Mouse (Mus musculus): ENCODE results near the gene Ppm1f. TPM values are rescaled to one million over a fixed set of nuclear protein-coding genes. Genes with fewer than 3 reads are reported as not detected.
"Not testable (repeated sequence)": the region's sequence is repeated elsewhere in the genome, so short reads cannot be mapped to it uniquely, and the experiment has no call there.

The Ppm1f gene
- polyA plus RNA-seq, 1 experiment from 2014 or later, result 37.5 TPM

GRCm38 (mm10) chr16:16918441-16919117, 22.3 kb downstream of the Ppm1f start:
- no peaks in the 10 kb centered on the region for H3K4me1 ChIP-seq
- H3K4me3 ChIP-seq, result no peak overlapping the region
- no peak overlapping the region for H3K27ac ChIP-seq
- no peaks in the 10 kb centered on the region for H3K9me3 ChIP-seq
- no peak overlapping the region for H3K4me2 ChIP-seq (replicated peaks)
- H3K36me3 ChIP-seq, result peaks cover 98% of the 10 kb centered on the region
- ATAC-seq (ENCODE audit: low FRiP score, low read depth), result no peak
- WGBS, result 91% methylated on average over 7 of the region's 7 CpGs
- no peak overlapping the region for H3K9ac ChIP-seq
- H3K27me3 ChIP-seq, result no peaks in the 10 kb centered on the region

- no peak overlapping the region for H3K27ac ChIP-seq
- no peaks in the 10 kb centered on the region for H3K4me1 ChIP-seq
- no peak overlapping the region for H3K4me2 ChIP-seq (replicated peaks)
- no peaks in the 10 kb centered on the region for H3K27me3 ChIP-seq
- no peak for ATAC-seq (ENCODE audit: low FRiP score, low read depth)
- WGBS, result 76% methylated on average over 3 of the region's 3 CpGs
- H3K9ac ChIP-seq, result no peak overlapping the region
- H3K36me3 ChIP-seq, result peaks cover 93% of the 10 kb centered on the region
- no peak overlapping the region for H3K4me3 ChIP-seq
- no peaks in the 10 kb centered on the region for H3K9me3 ChIP-seq
Observed at GRCm38 (mm10) chr16:16921021-16921435, 24.8 kb downstream of the Ppm1f start.

- WGBS, result 94% methylated on average over 3 of the region's 3 CpGs
- H3K9ac ChIP-seq, result no peak overlapping the region
- 0 out of 2 replicates have a peak, but pooled peaks cover 5% of the 10 kb centered on the region for H3K4me1 ChIP-seq
- no peak overlapping the region for H3K27ac ChIP-seq
- no peaks in the 10 kb centered on the region for H3K27me3 ChIP-seq
- peaks cover 79% of the 10 kb centered on the region for H3K36me3 ChIP-seq
- H3K4me2 ChIP-seq (replicated peaks), result no peak overlapping the region
- H3K4me3 ChIP-seq, result no peak overlapping the region
- H3K9me3 ChIP-seq, result no peaks in the 10 kb centered on the region
- no peak for ATAC-seq (ENCODE audit: low FRiP score, low read depth)
Observed at GRCm38 (mm10) chr16:16924481-16924880, 28.2 kb downstream of the Ppm1f start.

- Histone ChIP-seq H3K9ac (no peak overlapping the region), H3K4me1 (0 out of 2 replicates have a peak, but pooled peaks cover 5% of the 10 kb centered on the region), H3K4me3 (no peak overlapping the region), H3K27me3 (no peaks in the 10 kb centered on the region), H3K4me2 (replicated peaks) (no peak overlapping the region), H3K36me3 (peaks cover 58% of the 10 kb centered on the region), H3K9me3 (no peaks in the 10 kb centered on the region), H3K27ac (no peak overlapping the region)
- 72% methylated on average over 5 of the region's 5 CpGs for WGBS
- ATAC-seq (ENCODE audit: low FRiP score, low read depth), result no peak
Observed at GRCm38 (mm10) chr16:16926536-16926935, 30.3 kb downstream of the Ppm1f start.

GRCm38 (mm10) chr16:16928908-16929307, 32.6 kb downstream of the Ppm1f start:
- H3K27me3 ChIP-seq; H3K27ac ChIP-seq; H3K4me1 ChIP-seq; H3K4me3 ChIP-seq; H3K9ac ChIP-seq; H3K9me3 ChIP-seq; H3K4me2 ChIP-seq (replicated peaks): not testable (repeated sequence)
- 66% methylated on average over 3 of the region's 3 CpGs for WGBS
- peaks cover 35% of the 10 kb centered on the region for H3K36me3 ChIP-seq
- ATAC-seq (ENCODE audit: low FRiP score, low read depth), result peak; percentile 34; the same call in 1 of the 2 replicates

- Histone ChIP-seq H3K4me2 (replicated peaks) (no peak overlapping the region), H3K27me3 (no peaks in the 10 kb centered on the region), H3K4me1 (0 out of 2 replicates have a peak, but pooled peaks cover 5% of the 10 kb centered on the region), H3K4me3 (no peak overlapping the region), H3K27ac (no peak overlapping the region), H3K9ac (no peak overlapping the region), H3K36me3 (peaks cover 24% of the 10 kb centered on the region), H3K9me3 (0 out of 2 replicates have a peak, but pooled peaks cover 5% of the 10 kb centered on the region)
- WGBS, result 88% methylated on average over 3 of the region's 3 CpGs
- no peak for ATAC-seq (ENCODE audit: low FRiP score, low read depth)
Observed at GRCm38 (mm10) chr16:16930326-16930725, 34.1 kb downstream of the Ppm1f start.

- ATAC-seq (ENCODE audit: low FRiP score, low read depth), result no peak
- H3K36me3 ChIP-seq, result peaks cover 21% of the 10 kb centered on the region
- no peak overlapping the region for H3K4me3 ChIP-seq
- H3K4me2 ChIP-seq (replicated peaks), result no peak overlapping the region
- no peak overlapping the region for H3K9ac ChIP-seq
- no peak overlapping the region for H3K27ac ChIP-seq
- no peaks in the 10 kb centered on the region for H3K27me3 ChIP-seq
- 0 out of 2 replicates have a peak, but pooled peaks cover 5% of the 10 kb centered on the region for H3K4me1 ChIP-seq
- H3K9me3 ChIP-seq, result 0 out of 2 replicates have a peak, but pooled peaks cover 5% of the 10 kb centered on the region
- WGBS, result 75% methylated on average over 5 of the region's 5 CpGs
Observed at GRCm38 (mm10) chr16:16930810-16931296, 34.6 kb downstream of the Ppm1f start.

- peaks cover 3% of the 10 kb centered on the region; the same call in 1 of the 2 replicates for H3K9me3 ChIP-seq
- no peak overlapping the region for H3K4me2 ChIP-seq (replicated peaks)
- H3K27me3 ChIP-seq, result no peaks in the 10 kb centered on the region
- H3K4me1 ChIP-seq, result no peaks in the 10 kb centered on the region
- no peak overlapping the region for H3K4me3 ChIP-seq
- H3K36me3 ChIP-seq, result no peaks in the 10 kb centered on the region
- H3K9ac ChIP-seq, result no peak overlapping the region
- no peak overlapping the region for H3K27ac ChIP-seq
- WGBS, result 94% methylated on average over 9 of the region's 9 CpGs
- no peak for ATAC-seq (ENCODE audit: low FRiP score, low read depth)
Observed at GRCm38 (mm10) chr16:16939543-16939942, 43.3 kb downstream of the Ppm1f start.

- Histone ChIP-seq H3K4me1 (no peaks in the 10 kb centered on the region), H3K36me3 (no peaks in the 10 kb centered on the region), H3K27me3 (no peaks in the 10 kb centered on the region), H3K9me3 (peaks cover 3% of the 10 kb centered on the region; the same call in 1 of the 2 replicates), H3K4me2 (replicated peaks) (no peak overlapping the region), H3K4me3 (no peak overlapping the region), H3K9ac (no peak overlapping the region), H3K27ac (no peak overlapping the region)
- WGBS, result 90% methylated on average over 2 of the region's 2 CpGs
- ATAC-seq (ENCODE audit: low FRiP score, low read depth), result no peak
Observed at GRCm38 (mm10) chr16:16941078-16941477, 44.8 kb downstream of the Ppm1f start.

GRCm38 (mm10) chr16:16958575-16958974, 62.3 kb downstream of the Ppm1f start:
- H3K27ac ChIP-seq, result no peak overlapping the region
- no peak for ATAC-seq (ENCODE audit: low FRiP score, low read depth)
- no peak overlapping the region for H3K4me2 ChIP-seq (replicated peaks)
- WGBS, result 35% methylated on average over 2 of the region's 5 CpGs
- no peaks in the 10 kb centered on the region for H3K36me3 ChIP-seq
- no peak overlapping the region for H3K4me3 ChIP-seq
- H3K27me3 ChIP-seq, result no peaks in the 10 kb centered on the region
- H3K9ac ChIP-seq, result no peak overlapping the region
- H3K4me1 ChIP-seq, result no peaks in the 10 kb centered on the region
- no peaks in the 10 kb centered on the region for H3K9me3 ChIP-seq

- H3K36me3 ChIP-seq, result no peaks in the 10 kb centered on the region
- no peaks in the 10 kb centered on the region for H3K4me1 ChIP-seq
- no peak for ATAC-seq (ENCODE audit: low FRiP score, low read depth)
- H3K27ac ChIP-seq, result no peak overlapping the region
- H3K9ac ChIP-seq, result no peak overlapping the region
- H3K4me2 ChIP-seq (replicated peaks), result no peak overlapping the region
- H3K27me3 ChIP-seq, result no peaks in the 10 kb centered on the region
- no peak overlapping the region for H3K4me3 ChIP-seq
- H3K9me3 ChIP-seq, result no peaks in the 10 kb centered on the region
- WGBS, result 89% methylated on average over 6 of the region's 6 CpGs
Observed at GRCm38 (mm10) chr16:16959907-16960306, 63.6 kb downstream of the Ppm1f start.

GRCm38 (mm10) chr16:16965149-16965548, 68.9 kb downstream of the Ppm1f start:
- Histone ChIP-seq H3K4me1 (no peaks in the 10 kb centered on the region), H3K27me3 (no peaks in the 10 kb centered on the region), H3K4me2 (replicated peaks) (no peak overlapping the region), H3K9me3 (no peaks in the 10 kb centered on the region), H3K27ac (no peak overlapping the region), H3K36me3 (no peaks in the 10 kb centered on the region), H3K9ac (no peak overlapping the region), H3K4me3 (no peak overlapping the region)
- no peak for ATAC-seq (ENCODE audit: low FRiP score, low read depth)
- WGBS, result 66% methylated on average over 1 of the region's 1 CpGs

- no peak overlapping the region for H3K4me2 ChIP-seq (replicated peaks)
- no peaks in the 10 kb centered on the region for H3K27me3 ChIP-seq
- no peak overlapping the region for H3K27ac ChIP-seq
- no peak overlapping the region for H3K9ac ChIP-seq
- H3K9me3 ChIP-seq, result no peaks in the 10 kb centered on the region
- no peak for ATAC-seq (ENCODE audit: low FRiP score, low read depth)
- H3K36me3 ChIP-seq, result no peaks in the 10 kb centered on the region
- H3K4me3 ChIP-seq, result no peak overlapping the region
- no peaks in the 10 kb centered on the region for H3K4me1 ChIP-seq
Observed at GRCm38 (mm10) chr16:16966290-16966689, 70.0 kb downstream of the Ppm1f start.
